Mouse (Mus musculus): ENCODE results near the gene Gm8439. TPM values are rescaled to one million over a fixed set of nuclear protein-coding genes. Genes with fewer than 3 reads are reported as not detected.
A peak's percentile ranks its signal among the peaks of the same experiment; 100 is the strongest.

Gm8439 gene
- polyA plus RNA-seq, 1 experiment from 2014 or later: not detected

GRCm38 (mm10) chr4:120612304-120613080 is 23.9 kb downstream of the Gm8439 start:
- peak; percentile 17 for DNase-seq (ENCODE audit: low spot score)

GRCm38 (mm10) chr4:120613691-120614329 is 25.3 kb downstream of the Gm8439 start:
- DNase-seq (ENCODE audit: low spot score): peak; percentile 83

DNA sequence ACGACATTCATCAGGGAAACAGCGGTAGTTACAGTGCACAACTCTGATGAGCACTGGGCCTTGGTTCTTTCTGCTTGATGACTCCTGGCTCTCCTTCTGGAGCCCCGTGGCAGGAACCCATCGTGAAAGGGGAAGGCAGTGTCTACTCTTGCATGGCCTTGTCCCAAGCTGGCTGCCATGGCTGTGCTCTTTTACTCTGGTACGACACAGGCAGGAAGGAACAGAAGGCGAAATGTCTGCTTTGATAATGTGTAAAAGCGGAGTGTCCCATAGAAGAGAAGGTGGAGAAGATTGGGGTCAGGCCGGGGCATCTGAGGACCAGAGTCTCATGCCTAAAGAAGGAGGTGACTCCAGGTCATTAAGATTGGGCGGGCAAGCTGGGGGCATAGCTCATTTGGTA is 26.1 kb downstream of the Gm8439 start:
- DNase-seq (ENCODE audit: low spot score): no peak

DNA sequence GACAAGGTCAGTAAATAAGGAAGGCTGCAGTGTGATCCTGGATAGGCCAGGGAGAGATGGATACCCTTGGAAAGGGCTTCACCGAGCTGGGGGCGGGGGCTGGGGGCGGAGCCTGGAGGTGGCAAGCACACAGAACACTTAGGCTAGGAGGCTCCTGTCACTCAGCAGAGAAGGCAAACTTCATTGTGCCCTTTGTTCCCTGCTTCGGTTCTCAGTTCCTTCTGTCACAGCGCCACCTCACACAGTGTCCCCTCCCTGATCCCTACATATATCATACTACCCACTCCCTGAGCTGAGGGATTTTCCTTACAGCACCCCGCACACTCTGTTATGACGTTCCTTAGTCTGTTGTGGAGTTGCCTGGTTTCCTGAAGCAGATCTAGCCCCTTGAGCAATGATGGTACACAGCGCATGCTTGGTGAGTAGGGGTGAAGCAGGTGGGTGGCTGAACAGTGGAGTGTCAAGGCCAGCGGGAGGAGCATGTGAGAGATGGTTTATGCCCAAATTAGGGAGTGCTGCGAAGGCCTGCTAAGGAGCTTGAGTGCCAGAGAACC is 27.1 kb downstream of the Gm8439 start:
- DNase-seq (ENCODE audit: low spot score): peak; percentile 62

GRCm38 (mm10) chr4:120616199-120617025 is 27.9 kb downstream of the Gm8439 start:
- DNase-seq (ENCODE audit: low spot score): no peak

DNA sequence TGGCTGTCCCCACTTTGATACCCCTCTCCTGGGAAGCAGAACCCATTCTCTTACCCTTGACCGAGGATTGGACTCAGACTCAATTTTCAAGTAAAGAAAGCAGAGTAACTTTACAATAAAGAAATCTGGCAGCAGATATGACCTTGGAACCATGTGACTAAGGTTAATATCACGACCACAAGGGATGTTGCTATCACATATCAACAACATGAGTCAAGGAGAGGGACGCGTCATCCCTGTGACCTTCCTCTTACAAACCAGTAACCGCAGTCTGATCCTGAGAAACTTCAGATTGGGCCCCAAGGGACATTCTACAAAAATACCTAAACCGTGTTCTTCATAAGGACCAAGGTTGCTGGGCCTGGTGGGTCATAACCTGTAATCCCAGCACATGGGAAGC is 39.2 kb downstream of the Gm8439 start:
- no peak for DNase-seq (ENCODE audit: low spot score)

DNA sequence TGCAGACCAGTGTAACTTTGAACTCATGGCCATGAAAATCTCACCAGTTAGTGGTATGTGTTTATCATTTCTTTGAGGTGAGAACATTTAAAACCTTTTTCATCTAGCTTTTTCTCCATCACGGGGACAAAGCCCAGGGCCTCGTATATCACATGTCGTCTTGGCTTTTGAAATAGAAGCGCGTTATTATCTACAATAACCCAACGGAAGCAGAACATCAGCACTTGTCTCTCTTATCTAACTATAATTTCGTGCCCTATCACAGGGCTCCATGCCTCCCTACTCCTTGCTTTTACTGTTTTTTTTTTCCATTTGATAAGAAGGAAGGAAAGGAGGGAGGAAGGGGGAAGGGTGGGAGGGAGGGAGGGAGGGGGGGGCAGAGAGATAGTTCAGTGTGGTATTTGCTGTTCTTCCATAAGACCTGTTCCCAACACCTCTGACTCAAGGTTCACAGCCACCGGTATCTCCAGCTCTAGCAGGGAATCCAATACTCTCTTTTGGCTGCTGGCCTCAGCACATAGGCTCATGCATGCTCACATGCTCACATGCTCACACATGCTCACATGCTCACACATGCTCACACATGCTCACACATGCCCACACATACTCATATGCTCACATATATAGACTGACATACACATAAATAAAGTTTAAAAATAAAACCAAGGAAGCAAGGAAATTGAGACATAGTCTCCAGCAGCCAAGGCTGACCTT is 41.8 kb downstream of the Gm8439 start:
- no peak for DNase-seq (ENCODE audit: low spot score)

- DNase-seq (ENCODE audit: low spot score): no peak
These were observed 43.3 kb downstream of the Gm8439 start for GRCm38 (mm10) chr4:120631828-120632227.

- DNase-seq (ENCODE audit: low spot score): no peak
These were observed 46.8 kb downstream of the Gm8439 start for GRCm38 (mm10) chr4:120635351-120635750.

DNA sequence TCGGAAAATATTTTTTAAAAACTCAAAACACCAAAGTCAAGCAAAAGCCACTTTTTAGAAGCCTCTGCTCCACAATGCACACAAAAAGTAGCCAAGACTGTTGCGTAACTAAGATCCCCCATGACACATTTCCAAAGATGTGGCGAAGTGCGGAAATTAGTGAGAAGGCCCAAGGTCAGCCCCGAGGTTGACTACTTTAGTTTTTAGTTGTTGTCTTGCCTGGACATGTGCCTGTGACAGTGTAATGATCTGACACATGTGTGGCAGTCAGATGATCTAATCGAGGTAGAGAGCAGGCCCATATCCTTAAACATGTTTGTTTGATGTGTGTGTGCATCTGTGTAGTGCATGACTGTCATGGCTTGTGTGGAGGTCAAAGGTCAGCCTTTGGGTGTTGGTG is 53.4 kb downstream of the Gm8439 start:
- DNase-seq (ENCODE audit: low spot score): no peak

GRCm38 (mm10) chr4:120643899-120644298 is 55.4 kb downstream of the Gm8439 start:
- DNase-seq (ENCODE audit: low spot score): no peak

- no peak for DNase-seq (ENCODE audit: low spot score)
These were observed 61.0 kb downstream of the Gm8439 start for GRCm38 (mm10) chr4:120649369-120650207.

GRCm38 (mm10) chr4:120650208-120650592 is 61.7 kb downstream of the Gm8439 start:
- DNase-seq (ENCODE audit: low spot score): no peak

- no peak for DNase-seq (ENCODE audit: low spot score)
These were observed 67.4 kb downstream of the Gm8439 start for GRCm38 (mm10) chr4:120655898-120656297.

Other genes starting within 250 kb of the Gm8439 start
- 31.8 and 34.4 TPM in 2 replicates for gene Scmh1, start 183.5 kb upstream of the Gm8439 start, polyA plus RNA-seq (2015; fragmentation: Nextera tagmentation; extraction: Ambion mirVana)
- not detected in 2 replicates for gene Slfnl1, start 56.5 kb upstream of the Gm8439 start, polyA plus RNA-seq (2015; fragmentation: Nextera tagmentation; extraction: Ambion mirVana)
- 61.6 and 63.5 TPM in 2 replicates for gene Ctps, start 18.5 kb upstream of the Gm8439 start, polyA plus RNA-seq (2015; fragmentation: Nextera tagmentation; extraction: Ambion mirVana)
- gene Cited4, start 77.8 kb downstream of the Gm8439 start, polyA plus RNA-seq (2015; fragmentation: Nextera tagmentation; extraction: Ambion mirVana): 3.8 and 4.1 TPM in 2 replicates
- 0.32 and 0.34 TPM in 2 replicates for gene Kcnq4, start 159.9 kb downstream of the Gm8439 start, polyA plus RNA-seq (2015; fragmentation: Nextera tagmentation; extraction: Ambion mirVana)
- gene Nfyc, start 242.8 kb downstream of the Gm8439 start, polyA plus RNA-seq (2015; fragmentation: Nextera tagmentation; extraction: Ambion mirVana): 85.3 and 90.4 TPM in 2 replicates